Mouse (Mus musculus) thymus, adult 2 months (tissue): ENCODE measurements at regions not wholly inside any gene's neighbourhood (a gene's known extent, or its start where the extent isn't known, plus 50 kb on each side); places are given as distances from the start of the nearest gene placed in this dataset.

Experiments used
- DNase-seq: peaks from one replicate; pipeline ENCODE4 v3.0.0; 2021
- H3K27ac ChIP-seq: fragments of 200-500 bp; 2 replicates; pipeline ENCODE4 v1.5.1; 2012; ENCODE audit warnings: low read length, control low read depth; ENCODE audit not compliant: control insufficient read depth, insufficient read depth
- H3K27me3 ChIP-seq: fragments of 200-500 bp; 2 replicates; pipeline ENCODE4 v1.6.1; 2012; ENCODE audit warnings: mild to moderate bottlenecking, low read length, moderate library complexity, mixed read lengths; ENCODE audit not compliant: control insufficient read depth, insufficient read depth
- H3K36me3 ChIP-seq: fragments of 200-500 bp; 2 replicates; pipeline ENCODE4 v1.6.1; 2012; ENCODE audit warnings: mild to moderate bottlenecking, low read length, moderate library complexity; ENCODE audit not compliant: control insufficient read depth, insufficient read depth
- H3K4me1 ChIP-seq: fragments of 200-500 bp; replicated peaks from 2 replicates; pipeline ENCODE4 v1.6.1; 2012; ENCODE audit warnings: low read length; ENCODE audit not compliant: control insufficient read depth, insufficient read depth
- H3K4me3 ChIP-seq: fragments of 200-500 bp; 2 replicates; pipeline ENCODE4 v1.5.1; 2012; ENCODE audit warnings: mild to moderate bottlenecking, low read length, control low read depth, moderate library complexity; ENCODE audit not compliant: control insufficient read depth, insufficient read depth
- CTCF ChIP-seq: fragments of 200-500 bp; IDR thresholded peaks from 2 replicates; pipeline ENCODE4 v1.5.1; 2012; ENCODE audit warnings: mild to moderate bottlenecking, control low read depth, low read length, moderate library complexity, borderline replicate concordance; ENCODE audit not compliant: control insufficient read depth, poor library complexity, insufficient read depth; ENCODE audit errors: extremely low read depth
- POLR2A ChIP-seq: fragments of 200-500 bp; IDR thresholded peaks from 2 replicates; pipeline ENCODE4 v1.6.1; 2012; ENCODE audit warnings: mild to moderate bottlenecking, low read length, control low read depth, moderate library complexity; ENCODE audit not compliant: control insufficient read depth, poor library complexity, insufficient read depth; ENCODE audit errors: extremely low read depth
- WGBS: fragments of 180-500 bp; shearing (Covaris S2); methylation state at CpG from one replicate; pipeline ENCODE4 v1.1.7; 2018; 5-methylcytosine and 5-hydroxymethylcytosine counted together

DNA sequence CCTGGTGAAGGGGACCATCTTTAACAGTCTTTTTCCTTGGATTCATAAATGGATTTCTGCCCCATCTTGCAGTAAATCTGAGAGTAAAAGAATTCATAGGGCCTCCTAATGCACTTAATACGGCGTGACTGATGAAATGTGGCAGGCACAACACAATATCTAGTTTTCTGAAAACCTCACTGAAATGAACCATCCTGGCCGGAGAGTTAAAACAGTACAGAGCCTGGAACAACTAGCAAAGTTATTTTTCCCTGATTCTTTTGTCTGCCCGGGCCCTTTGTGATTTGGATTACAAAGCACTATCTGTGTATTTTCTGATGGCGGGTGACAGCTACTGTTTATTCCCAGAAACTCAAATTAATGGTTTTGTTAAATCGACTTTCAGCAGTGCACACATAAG is 283.8 kb downstream of the Tox3 start:
- Histone ChIP-seq H3K27ac (no peak overlapping the region), H3K4me3 (no peak overlapping the region), H3K27me3 (no peaks in the 10 kb centered on the region), H3K36me3 (no peaks in the 10 kb centered on the region), H3K4me1 (no peaks in the 10 kb centered on the region)
- TF ChIP-seq CTCF (no peak), POLR2A (no peak)
- 89% methylated on average over 6 of the region's 6 CpGs for WGBS
- DNase-seq: no peak

DNA sequence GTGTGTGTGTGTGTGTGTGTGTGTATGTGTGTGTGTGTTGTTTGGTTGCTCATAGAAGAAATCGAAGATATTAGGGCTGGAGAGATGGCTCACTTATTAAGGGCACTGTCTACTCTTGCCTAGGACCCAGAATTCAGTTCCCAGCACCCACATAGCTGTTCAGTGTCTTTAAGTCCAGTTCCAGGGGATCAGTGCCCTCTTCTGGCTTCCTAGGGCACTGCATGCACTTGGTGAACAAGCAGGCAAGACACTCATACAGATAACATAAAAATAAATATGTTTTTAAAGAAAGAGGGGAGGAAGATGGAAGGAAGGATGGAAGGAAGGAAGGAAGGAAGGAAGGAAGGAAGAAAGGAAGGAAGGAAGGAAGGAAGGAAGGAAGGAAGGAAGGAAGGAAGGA is 284.9 kb downstream of the Tox3 start:
- TF ChIP-seq CTCF (no peak), POLR2A (no peak)
- no peak for DNase-seq
- WGBS: 92% methylated on average over 1 of the region's 1 CpGs
- no peaks in the 10 kb centered on the region for H3K36me3 ChIP-seq
- H3K27ac ChIP-seq: no peak overlapping the region
- no peak overlapping the region for H3K4me3 ChIP-seq
- H3K4me1 ChIP-seq: no peaks in the 10 kb centered on the region
- H3K27me3 ChIP-seq: no peaks in the 10 kb centered on the region

DNA sequence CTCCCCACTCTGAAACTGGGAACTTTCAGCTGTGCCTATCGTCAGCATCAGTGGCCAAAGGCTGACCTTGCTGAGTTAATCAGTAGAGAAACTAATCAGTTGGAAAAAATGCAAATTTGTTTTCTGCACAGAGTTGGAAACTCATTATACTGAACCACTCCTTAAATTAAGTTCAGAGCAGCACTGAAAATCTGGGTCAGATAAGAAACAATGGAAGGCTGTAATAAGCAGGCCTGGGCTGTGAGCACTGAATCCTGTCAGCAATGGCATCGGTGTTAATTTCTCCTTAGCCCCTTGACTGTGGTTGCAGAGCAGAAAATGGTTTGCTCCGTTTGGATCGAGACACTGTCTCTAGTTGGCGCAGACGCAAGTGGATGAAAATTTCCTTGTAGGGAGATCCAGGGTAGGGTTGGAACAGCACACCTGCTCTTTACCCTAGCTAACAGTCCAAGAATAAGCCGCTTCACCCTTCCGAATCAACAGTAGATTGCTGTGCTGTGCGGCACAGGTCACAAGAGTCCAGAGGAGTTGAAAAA is 289.4 kb downstream of the Tox3 start:
- H3K4me3 ChIP-seq: no peak overlapping the region
- no peaks in the 10 kb centered on the region for H3K36me3 ChIP-seq
- H3K4me1 ChIP-seq: no peaks in the 10 kb centered on the region
- no peak overlapping the region for H3K27ac ChIP-seq
- TF ChIP-seq POLR2A: no peak
- no peak for TF ChIP-seq CTCF
- no peak for DNase-seq
- H3K27me3 ChIP-seq: no peaks in the 10 kb centered on the region
- WGBS: 93% methylated on average over 9 of the region's 9 CpGs

DNA sequence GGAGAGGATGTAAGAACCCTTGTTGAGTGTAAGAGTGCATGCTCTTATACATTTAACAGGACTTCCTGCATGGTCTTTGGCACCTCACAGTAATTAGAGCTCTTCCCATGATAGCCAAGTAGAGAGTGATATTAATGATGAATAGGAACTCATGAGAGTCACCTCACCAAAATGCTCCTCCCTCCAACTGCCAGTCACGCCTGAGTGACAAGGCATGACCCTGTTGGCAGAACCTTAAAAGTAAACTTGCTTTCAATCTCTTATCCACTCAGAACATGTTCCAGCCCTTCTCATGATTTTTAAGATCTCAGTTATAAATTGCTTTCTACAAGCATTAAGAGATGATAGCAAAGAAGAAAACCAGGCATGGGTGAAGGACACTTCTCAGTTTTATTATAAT is 291.8 kb downstream of the Tox3 start:
- no peak overlapping the region for H3K27ac ChIP-seq
- TF ChIP-seq CTCF (no peak), POLR2A (no peak)
- H3K36me3 ChIP-seq: no peaks in the 10 kb centered on the region
- DNase-seq: no peak
- no peaks in the 10 kb centered on the region for H3K4me1 ChIP-seq
- no peaks in the 10 kb centered on the region for H3K27me3 ChIP-seq
- WGBS: 91% methylated on average over 1 of the region's 1 CpGs
- H3K4me3 ChIP-seq: no peak overlapping the region

DNA sequence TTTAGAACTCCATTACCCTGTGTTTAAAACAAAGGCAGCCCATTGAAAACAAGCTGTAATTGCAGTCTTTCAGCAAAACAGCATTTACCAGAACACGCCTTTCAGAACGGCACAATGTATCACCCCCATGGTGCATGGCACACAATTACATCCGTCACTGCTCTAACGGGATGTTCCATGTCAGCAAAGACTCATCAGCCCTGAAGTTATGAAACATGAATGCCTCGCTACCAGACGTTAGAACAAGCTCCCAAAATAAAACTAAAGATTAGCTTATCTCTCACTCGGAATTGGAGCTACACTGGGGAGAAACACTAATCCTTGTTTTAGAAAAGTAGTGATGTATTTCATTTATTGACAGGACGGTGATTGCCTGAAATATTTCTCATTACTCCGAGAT is 301.4 kb downstream of the Tox3 start:
- Histone ChIP-seq H3K36me3 (no peaks in the 10 kb centered on the region), H3K4me1 (no peaks in the 10 kb centered on the region), H3K27me3 (no peaks in the 10 kb centered on the region), H3K4me3 (no peak overlapping the region), H3K27ac (no peak overlapping the region)
- WGBS: 95% methylated on average over 9 of the region's 9 CpGs
- TF ChIP-seq POLR2A (no peak), CTCF (no peak)
- no peak for DNase-seq

DNA sequence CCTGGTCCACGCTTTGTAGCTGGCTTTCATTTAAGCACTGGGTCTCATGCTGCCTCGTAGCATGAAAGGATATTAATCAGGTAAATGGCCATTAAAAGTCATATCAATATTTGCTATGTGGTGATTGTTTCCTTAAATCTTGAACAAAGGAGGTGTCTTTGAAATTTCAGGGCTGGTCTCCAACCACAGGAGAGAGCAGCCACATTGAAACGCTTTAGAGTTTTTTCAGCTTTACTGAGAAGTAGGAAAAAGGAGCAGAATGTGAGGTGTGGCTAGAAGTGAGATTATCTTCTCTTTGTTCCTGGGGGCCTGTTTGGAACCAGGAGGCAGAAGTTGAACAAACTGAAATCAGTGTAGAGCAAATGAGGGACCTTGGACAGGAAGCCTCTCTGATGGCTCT is 311.7 kb downstream of the Tox3 start:
- Histone ChIP-seq H3K27me3 (no peaks in the 10 kb centered on the region), H3K4me3 (no peak overlapping the region), H3K4me1 (no peaks in the 10 kb centered on the region), H3K27ac (no peak overlapping the region), H3K36me3 (no peaks in the 10 kb centered on the region)
- TF ChIP-seq CTCF: no peak
- no peak for TF ChIP-seq POLR2A
- DNase-seq: no peak
- 80% methylated on average over 3 of the region's 3 CpGs for WGBS

DNA sequence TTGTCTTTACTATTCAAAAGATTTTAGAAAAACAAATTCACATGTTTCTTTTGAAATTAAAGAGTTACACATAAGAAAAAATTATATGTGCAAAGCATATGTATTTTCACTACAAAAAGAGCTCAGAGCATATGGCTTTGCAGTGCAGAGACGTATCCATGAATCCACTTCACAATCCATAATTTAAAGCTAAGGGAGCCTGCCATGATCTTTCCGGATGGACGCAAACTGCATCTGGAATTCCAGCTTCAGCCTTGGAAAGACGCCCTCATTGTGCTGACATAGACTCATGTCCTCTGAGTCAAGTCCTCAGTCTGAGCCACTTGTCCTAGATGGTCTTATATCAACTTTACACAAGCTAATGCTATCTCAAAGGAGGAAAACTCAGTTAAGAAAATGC is 315.6 kb downstream of the Tox3 start:
- no peaks in the 10 kb centered on the region for H3K36me3 ChIP-seq

More for the DNA sequence above, 315.6 kb downstream of the Tox3 start:
- no peak for TF ChIP-seq POLR2A
- no peak for TF ChIP-seq CTCF
- Histone ChIP-seq H3K4me1 (no peaks in the 10 kb centered on the region), H3K27ac (no peak overlapping the region), H3K27me3 (no peaks in the 10 kb centered on the region), H3K4me3 (no peak overlapping the region)
- no peak for DNase-seq
- 93% methylated on average over 4 of the region's 4 CpGs for WGBS
